Mouse (Mus musculus) urinary bladder, adult 18-20 months (tissue): ENCODE results near the gene Dppa3.

ENCODE experiments used
- DNase-seq, 2 experiments: peaks; one replicate each; pipeline ENCODE4 v3.0.0; 2022; ENCODE audit warnings: low spot score in 2 of 2, mixed read lengths in 2 of 2

The Dppa3 gene

DNA sequence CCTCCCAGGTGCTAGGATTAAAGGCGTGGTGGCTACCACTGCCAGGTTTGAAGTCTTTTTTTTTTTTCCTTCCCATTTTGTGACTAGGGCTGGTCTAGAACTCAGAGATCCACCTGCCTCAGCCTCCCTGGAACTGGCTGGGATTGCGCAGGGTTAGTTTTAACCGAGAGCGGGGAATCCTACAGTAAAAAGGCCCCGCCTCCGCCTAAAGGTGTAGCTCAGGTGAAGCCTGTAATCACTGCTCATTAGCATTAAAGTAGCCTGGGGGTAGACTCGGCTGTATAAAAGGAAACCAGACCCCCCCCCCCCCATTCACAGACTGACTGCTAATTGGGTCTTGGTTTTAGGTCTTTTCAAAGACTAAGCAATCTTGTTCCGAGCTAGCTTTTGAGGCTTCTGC is at the start of gene Dppa3:
Dppa3 (plus strand) TSS at position 301 of the 400 bp plus-strand sequence.
- DNase-seq, result no peak

- DNase-seq, result no peak
Observed at GRCm38 (mm10) chr6:122577030-122577429, 49.2 kb upstream of the Dppa3 start.

DNA sequence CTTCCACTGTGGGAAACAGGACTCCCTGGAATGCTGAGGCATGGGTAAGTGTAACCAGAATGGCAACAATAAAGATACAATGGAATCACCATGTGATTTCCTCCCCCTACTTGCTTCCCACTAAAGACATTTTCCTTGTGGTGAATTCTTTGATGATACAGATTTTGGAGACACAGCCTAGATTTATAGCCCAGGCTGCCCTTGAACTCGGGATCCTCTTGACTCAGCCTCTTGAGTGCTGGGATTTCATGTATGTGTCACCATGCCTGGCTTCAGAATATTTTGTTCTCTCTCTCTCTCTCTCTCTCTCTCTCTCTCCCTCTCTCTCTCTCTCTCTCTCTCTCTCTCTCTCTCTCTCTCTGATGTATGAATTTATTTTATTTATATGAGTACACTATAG is 47.1 kb upstream of the Dppa3 start:
- DNase-seq, result no peak

DNA sequence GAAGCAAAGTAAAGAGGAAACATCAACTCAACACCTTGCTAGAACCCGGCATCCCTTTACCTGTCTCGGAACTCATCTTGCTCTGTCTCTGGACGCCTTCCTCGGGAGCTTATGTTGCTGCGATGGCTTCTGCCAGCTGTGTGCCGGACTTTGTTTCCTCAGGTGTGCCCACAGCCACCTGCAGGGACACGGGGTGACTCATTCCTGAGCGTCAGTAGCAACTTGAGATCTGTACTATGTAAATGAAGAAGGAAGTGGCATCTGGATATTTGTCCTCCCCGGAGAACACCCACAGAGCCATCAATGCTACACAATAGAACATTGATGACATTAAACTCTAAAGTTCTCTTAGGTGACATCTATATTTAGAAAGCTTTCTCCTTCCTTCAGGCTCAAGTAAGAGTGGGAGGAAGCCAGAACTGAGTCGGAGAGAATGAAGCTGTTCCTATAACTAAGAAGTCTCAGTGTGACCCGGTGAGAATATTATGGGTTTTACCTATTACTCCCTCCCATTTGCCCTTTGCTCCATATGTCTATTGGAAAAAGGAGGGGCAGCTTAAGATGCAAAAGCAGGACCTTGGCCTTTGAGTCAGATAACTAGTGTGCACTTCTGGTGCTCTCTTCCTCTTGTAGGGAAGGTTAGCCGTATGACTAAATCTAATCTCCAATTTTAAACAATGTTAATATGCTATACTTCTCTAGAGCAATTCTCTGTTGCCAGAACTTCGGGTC is 35.0 kb upstream of the Dppa3 start:
- DNase-seq, result no peak

- no peak for DNase-seq
Observed at GRCm38 (mm10) chr6:122592905-122593304, 33.3 kb upstream of the Dppa3 start.

DNA sequence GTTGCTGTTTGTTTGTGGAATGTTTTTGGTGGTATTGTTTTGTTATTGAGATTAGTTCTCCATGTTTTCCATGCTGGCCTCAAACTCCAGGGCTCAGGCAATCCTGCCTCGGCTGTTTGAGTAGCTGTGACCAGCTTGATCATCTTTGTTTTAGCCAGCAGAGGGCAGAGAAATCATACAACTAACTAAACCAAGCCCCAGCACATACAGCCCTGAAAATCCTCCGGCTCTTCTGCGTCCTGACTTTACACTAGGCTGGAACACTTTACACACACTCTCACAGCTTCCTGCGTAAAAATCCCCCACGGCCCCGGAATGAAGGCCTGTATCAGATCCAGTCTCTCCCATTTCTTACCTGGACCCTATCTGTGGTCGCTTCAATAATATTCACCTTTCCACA is 30.6 kb upstream of the Dppa3 start:
- no peak for DNase-seq

GRCm38 (mm10) chr6:122596608-122597007 is 29.6 kb upstream of the Dppa3 start:
- no peak for DNase-seq

- no peak for DNase-seq
Observed at GRCm38 (mm10) chr6:122598014-122598413, 28.2 kb upstream of the Dppa3 start.

DNA sequence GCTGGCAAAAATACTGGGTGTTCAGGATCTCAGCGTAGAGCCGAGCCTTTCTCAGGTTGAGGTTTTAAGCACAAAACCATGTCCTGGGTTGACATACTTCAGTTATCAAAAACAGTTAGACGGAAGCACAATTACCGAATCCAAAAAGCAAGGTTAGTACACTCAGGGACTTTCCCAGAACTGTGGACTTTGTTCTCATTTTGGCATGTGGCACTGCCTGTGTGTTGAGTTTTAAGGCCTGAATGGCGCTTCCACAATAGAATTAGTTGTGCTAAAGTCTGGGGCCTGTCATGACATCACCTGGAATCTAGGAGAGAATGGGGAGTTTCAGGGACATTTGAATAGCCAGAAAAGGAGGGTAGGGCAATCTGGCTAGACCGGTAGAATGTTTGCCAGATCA is 27.8 kb upstream of the Dppa3 start:
- DNase-seq, result no peak

- DNase-seq, result no peak
Observed at GRCm38 (mm10) chr6:122599054-122599737, 27.0 kb upstream of the Dppa3 start.

- no peak for DNase-seq
Observed at GRCm38 (mm10) chr6:122600066-122600646, 26.1 kb upstream of the Dppa3 start.

- DNase-seq, result no peak
Observed at GRCm38 (mm10) chr6:122601031-122601430, 25.2 kb upstream of the Dppa3 start.

DNA sequence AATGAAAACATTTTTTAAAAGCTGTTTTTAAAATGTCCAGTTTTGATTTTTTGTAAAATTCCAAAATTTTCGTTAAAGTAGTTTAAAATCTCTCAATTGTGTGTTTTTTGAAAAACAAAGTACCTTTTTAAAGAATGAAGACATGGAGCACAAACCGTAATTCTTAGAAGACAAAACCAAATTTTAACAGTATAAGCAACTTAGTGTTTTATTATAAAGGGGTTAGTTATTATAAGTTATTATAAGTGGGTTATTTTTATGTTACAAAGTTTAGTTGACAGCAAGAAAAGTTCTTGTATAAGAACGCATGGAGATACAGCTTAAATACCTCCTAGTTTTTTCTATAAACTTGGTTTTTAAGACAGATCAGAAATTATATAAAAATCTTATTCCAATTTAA is 24.6 kb upstream of the Dppa3 start:
- DNase-seq, result no peak

DNA sequence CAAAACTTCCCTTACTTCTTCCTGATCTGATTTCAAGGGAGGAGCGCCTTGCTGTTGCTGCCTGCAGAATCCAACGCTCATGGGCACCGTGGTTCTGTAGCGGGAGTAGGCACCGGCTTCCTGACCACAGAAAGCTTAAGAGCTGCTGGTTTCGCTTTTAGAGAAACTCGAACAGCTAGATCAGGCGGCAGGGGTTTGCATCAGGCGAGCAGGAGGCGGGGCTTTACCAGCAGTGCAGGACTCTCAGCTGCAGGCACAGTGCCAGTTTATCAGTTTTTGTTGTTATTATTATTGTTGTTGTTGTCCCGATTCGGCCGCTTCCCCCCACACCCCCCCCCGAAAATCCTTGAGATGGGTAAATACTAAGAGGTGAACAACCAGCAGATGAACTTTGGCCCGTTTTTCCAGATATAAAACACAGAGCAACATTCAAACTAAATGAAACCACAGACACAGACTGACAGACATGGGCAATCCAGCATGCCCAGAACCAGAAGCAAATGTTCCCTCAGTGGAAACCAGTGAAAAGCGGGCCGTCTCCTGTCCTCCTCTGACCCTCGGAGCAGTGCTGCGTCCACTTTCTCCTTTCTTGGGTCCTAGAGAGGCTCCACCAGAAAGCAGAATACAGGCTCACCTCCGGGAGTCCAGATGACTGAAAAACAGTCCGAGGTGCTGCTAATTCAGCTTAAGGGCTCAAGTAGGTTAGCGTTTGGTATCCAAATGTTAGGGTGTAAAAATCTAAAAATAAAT is 23.8 kb upstream of the Dppa3 start, which contains the start of gene Apobec1:
Apobec1 (minus strand) TSS at position 203 of the 750 bp plus-strand sequence.
- DNase-seq, result peak; percentile 61 to 75

- no peak for DNase-seq
Observed at GRCm38 (mm10) chr6:122602992-122603322, 23.3 kb upstream of the Dppa3 start.

- DNase-seq, result no peak
Observed at GRCm38 (mm10) chr6:122604260-122604659, 21.9 kb upstream of the Dppa3 start.

DNA sequence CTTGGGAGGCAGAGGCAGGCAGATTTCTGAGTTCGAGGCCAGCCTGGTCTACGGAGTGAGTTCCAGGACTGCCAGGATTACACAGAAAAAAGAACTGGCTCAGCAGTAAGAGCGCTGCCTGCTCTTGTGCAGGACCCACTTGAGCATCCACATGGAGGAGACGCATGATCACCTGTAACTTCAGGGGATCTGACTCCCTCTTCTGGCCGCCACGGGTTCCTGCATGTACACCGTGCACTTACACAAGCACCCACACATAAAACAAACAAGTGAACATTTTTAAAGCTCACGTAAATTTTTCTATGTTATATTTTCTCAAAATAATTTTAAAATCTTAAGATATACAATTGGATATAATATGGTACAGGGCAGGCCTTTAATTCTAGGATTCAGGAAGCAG is 20.7 kb upstream of the Dppa3 start:
- no peak for DNase-seq

DNA sequence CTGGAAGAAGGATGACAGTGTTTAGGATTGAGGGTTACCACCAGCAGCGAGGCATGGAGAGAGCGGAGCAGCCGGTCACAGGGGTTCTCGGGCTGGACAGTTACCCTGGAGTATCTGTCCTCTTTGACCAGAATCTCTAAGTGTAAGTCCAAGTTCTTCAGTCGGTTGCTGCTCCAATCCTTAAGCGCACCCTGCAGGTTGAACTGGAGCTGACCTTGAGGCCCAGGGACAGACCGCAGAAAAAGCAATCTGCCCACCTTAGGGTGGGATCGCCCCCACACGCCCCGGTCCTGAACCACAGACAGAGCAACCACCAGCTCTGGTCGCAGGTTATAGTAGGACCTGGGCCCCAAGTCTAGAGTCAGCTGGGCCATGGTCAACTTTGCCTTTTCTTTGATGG is 19.5 kb upstream of the Dppa3 start:
- no peak for DNase-seq

DNA sequence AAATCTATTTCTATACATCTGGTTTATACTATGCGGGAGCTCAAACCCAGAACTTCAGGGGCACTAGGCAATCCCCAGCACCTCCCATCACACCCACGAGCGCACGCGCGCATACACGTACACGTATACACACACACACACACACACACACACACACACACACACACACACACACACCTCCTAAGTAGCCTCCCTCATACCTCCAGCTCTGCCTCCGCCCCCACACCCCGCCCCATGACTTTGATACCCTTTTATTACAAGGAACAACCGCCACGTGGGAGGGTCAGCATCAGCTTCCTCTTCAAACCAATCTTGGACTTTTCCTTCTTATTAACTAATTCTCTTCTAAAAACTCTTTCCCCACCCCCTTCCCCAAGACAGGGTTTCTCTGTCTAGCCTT is 18.5 kb upstream of the Dppa3 start:
- DNase-seq, result no peak

DNA sequence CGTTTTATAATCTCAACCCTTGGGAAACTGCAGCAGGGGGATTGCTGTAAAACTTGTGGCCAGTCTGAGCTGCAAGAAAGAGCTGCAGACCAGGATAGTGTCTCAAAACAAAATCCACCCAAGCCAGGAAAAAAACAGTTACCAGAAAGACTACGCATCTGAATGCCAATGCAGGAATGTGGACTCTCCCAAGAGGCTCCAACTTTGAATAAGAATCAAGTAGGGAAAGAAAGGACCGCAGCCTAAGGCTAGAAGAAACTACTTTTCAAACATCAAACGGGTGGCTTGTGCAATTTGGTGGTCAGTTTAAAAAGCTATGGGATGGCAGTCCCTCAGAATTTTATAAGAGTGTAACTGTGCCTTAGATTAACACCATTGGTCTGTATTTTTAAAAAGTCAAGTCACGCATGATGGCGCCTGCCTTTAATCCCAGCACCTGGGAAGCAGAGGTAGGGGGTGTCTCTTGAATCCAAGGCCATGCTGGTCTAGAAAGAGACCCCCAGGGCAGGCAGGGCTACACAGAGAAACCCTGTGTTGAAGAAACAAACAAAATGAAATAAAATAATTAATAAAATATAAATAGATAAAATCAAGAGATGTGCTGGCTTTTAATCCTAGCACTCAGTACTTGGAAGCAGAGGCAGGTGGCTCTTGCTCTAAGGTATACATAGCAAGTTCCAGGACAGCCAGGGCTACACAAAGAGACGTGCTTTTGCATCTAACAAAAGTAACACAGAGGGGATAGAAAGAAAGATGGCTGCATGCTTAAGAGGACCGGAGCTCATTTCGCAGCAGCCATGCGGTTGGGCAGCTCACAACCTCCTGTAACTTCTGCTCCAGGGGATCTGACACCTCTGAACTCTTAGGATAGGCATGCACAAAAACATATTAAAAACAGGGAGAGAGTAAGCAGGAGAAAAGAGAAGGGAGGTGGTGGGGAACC is 17.5 kb upstream of the Dppa3 start:
- no peak for DNase-seq

DNA sequence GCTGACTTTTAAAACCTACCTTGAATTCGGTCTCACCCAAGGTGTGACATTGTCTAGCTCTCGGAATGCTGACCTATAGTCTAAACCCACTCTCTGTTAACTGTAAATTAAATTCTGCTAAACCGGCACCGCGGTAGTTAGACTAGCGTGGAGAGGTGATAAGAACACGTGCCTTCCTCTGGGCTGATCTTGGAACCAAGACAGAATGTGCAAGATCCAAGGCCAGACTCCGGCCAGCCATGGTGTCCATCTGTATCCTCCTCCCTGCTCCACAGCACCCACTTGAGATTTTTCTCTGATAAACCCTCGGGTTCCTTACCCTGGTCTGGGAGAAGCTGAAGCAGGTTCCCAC is 16.9 kb upstream of the Dppa3 start:
- no peak for DNase-seq
